Mouse (Mus musculus) spleen, adult 2 months (tissue): Measurements from ENCODE around the gene Shroom3. TPM values are rescaled to one million over a fixed set of nuclear protein-coding genes. Genes with fewer than 3 reads are reported as not detected.

Source experiments
- DNase-seq, 2 experiments: peaks; one replicate each; pipeline versions ENCODE4 v3.0.0 to v3.0.0-alpha.2; 2012 to 2021; ENCODE audit warnings: low spot score in 2 of 2, low read depth in 1 of 2
- H3K27ac ChIP-seq: fragments of 200-500 bp; 2 replicates; pipeline ENCODE4 v1.5.1; 2012; ENCODE audit warnings: low read length, inconsistent platforms; ENCODE audit not compliant: insufficient read depth
- H3K27me3 ChIP-seq: fragments of 200-500 bp; 2 replicates; pipeline ENCODE4 v1.6.1; 2012; ENCODE audit warnings: mild to moderate bottlenecking, moderate library complexity, low read length, inconsistent platforms; ENCODE audit not compliant: control insufficient read depth, insufficient read depth
- H3K36me3 ChIP-seq: fragments of 200-500 bp; 2 replicates; pipeline ENCODE4 v1.6.1; 2012; ENCODE audit warnings: mild to moderate bottlenecking, low read length, inconsistent platforms; ENCODE audit not compliant: control insufficient read depth, insufficient read depth
- H3K4me1 ChIP-seq: fragments of 200-500 bp; 2 replicates; pipeline ENCODE4 v1.6.1; 2011; ENCODE audit warnings: inconsistent platforms; ENCODE audit not compliant: control insufficient read depth, insufficient read depth, insufficient read length
- H3K4me3 ChIP-seq: fragments of 200-500 bp; 2 replicates; pipeline ENCODE4 v1.5.1; 2011; ENCODE audit warnings: mild to moderate bottlenecking, inconsistent platforms; ENCODE audit not compliant: insufficient read depth, insufficient read length; ENCODE audit errors: extremely low read depth
- CTCF ChIP-seq: fragments of 200-500 bp; IDR thresholded peaks from 2 replicates; pipeline ENCODE4 v1.5.1; 2011; ENCODE audit warnings: mild to moderate bottlenecking, inconsistent platforms; ENCODE audit not compliant: insufficient read depth, insufficient read length, insufficient replicate concordance; ENCODE audit errors: extremely low read depth
- POLR2A ChIP-seq: fragments of 200-500 bp; IDR thresholded peaks from 2 replicates; pipeline ENCODE4 v1.6.1; 2011; ENCODE audit warnings: low read depth, low read length, inconsistent platforms
- WGBS: fragments of 180-500 bp; shearing (Covaris S2); methylation state at CpG from one replicate; pipeline ENCODE4 v1.1.7; 2018; 5-methylcytosine and 5-hydroxymethylcytosine counted together
- polyA plus RNA-seq: library from polyadenylated mRNA; depleted of rRNA; stranded (reverse); fragments of >200 nt; gene quantifications from 2 replicates; pipeline ENCODE4 v1.2.3, GENCODE M21; 2012

Gene Shroom3
- polyA plus RNA-seq, 1 experiment = 9.9 TPM

- TF ChIP-seq POLR2A = no peak
- TF ChIP-seq CTCF = no peak
- Histone ChIP-seq H3K4me3 (no peak overlapping the region), H3K27ac (no peak overlapping the region), H3K36me3 (no peaks in the 10 kb centered on the region), H3K27me3 (no peaks in the 10 kb centered on the region), H3K4me1 (no peaks in the 10 kb centered on the region)
- WGBS = 88% methylated on average over 8 of the region's 8 CpGs
- DNase-seq = no peak
These were observed 252.6 kb downstream of the Shroom3 start for GRCm38 (mm10) chr5:92935883-92936282.

GRCm38 (mm10) chr5:92937701-92938100 lies 254.5 kb downstream of the Shroom3 start:
- Histone ChIP-seq H3K4me3 (no peak overlapping the region), H3K27me3 (no peaks in the 10 kb centered on the region), H3K4me1 (no peaks in the 10 kb centered on the region), H3K36me3 (peaks cover 6% of the 10 kb centered on the region), H3K27ac (no peak overlapping the region; the same call in 1 of the 2 replicates)
- WGBS = 78% methylated on average over 4 of the region's 4 CpGs
- DNase-seq = no peak
- TF ChIP-seq CTCF (no peak), POLR2A (no peak)

- peaks cover 7% of the 10 kb centered on the region for H3K36me3 ChIP-seq
- TF ChIP-seq POLR2A = no peak
- no peak overlapping the region for H3K27ac ChIP-seq
- H3K27me3 ChIP-seq = no peaks in the 10 kb centered on the region
- 90% methylated on average over 15 of the region's 15 CpGs for WGBS
- DNase-seq = no peak
- no peaks in the 10 kb centered on the region for H3K4me1 ChIP-seq
- H3K4me3 ChIP-seq = no peak overlapping the region
These were observed 256.2 kb downstream of the Shroom3 start for GRCm38 (mm10) chr5:92939246-92939995.

- 97% methylated on average over 57 of the region's 57 CpGs for WGBS
- no peak for TF ChIP-seq CTCF
- no peak for TF ChIP-seq POLR2A
- H3K36me3 ChIP-seq = peaks cover 7% of the 10 kb centered on the region
These were observed 258.9 kb downstream of the Shroom3 start for GRCm38 (mm10) chr5:92942166-92942565.

GRCm38 (mm10) chr5:92942577-92942976 lies 259.3 kb downstream of the Shroom3 start:
- H3K36me3 ChIP-seq = peaks cover 7% of the 10 kb centered on the region
- DNase-seq = no peak
- H3K27me3 ChIP-seq = no peaks in the 10 kb centered on the region

More at GRCm38 (mm10) chr5:92942166-92942565, 258.9 kb downstream of the Shroom3 start:
- H3K27me3 ChIP-seq = no peaks in the 10 kb centered on the region
- no peak overlapping the region for H3K27ac ChIP-seq
- DNase-seq = no peak
- H3K4me3 ChIP-seq = no peak overlapping the region
- no peaks in the 10 kb centered on the region for H3K4me1 ChIP-seq

GRCm38 (mm10) chr5:92944867-92945266 lies 261.6 kb downstream of the Shroom3 start:
- no peak for DNase-seq
- TF ChIP-seq CTCF (no peak), POLR2A (no peak)
- 84% methylated on average over 5 of the region's 5 CpGs for WGBS
- Histone ChIP-seq H3K27me3 (no peaks in the 10 kb centered on the region), H3K36me3 (peaks cover 7% of the 10 kb centered on the region), H3K4me3 (no peak overlapping the region), H3K4me1 (no peaks in the 10 kb centered on the region), H3K27ac (no peak overlapping the region)

More at GRCm38 (mm10) chr5:92942577-92942976, 259.3 kb downstream of the Shroom3 start:
- TF ChIP-seq POLR2A = no peak
- TF ChIP-seq CTCF = no peak
- Histone ChIP-seq H3K4me1 (no peaks in the 10 kb centered on the region), H3K27ac (no peak overlapping the region), H3K4me3 (no peak overlapping the region)
- 97% methylated on average over 47 of the region's 47 CpGs for WGBS
